Mouse (Mus musculus): Measurements from ENCODE around the gene Ajap1.

DNA sequence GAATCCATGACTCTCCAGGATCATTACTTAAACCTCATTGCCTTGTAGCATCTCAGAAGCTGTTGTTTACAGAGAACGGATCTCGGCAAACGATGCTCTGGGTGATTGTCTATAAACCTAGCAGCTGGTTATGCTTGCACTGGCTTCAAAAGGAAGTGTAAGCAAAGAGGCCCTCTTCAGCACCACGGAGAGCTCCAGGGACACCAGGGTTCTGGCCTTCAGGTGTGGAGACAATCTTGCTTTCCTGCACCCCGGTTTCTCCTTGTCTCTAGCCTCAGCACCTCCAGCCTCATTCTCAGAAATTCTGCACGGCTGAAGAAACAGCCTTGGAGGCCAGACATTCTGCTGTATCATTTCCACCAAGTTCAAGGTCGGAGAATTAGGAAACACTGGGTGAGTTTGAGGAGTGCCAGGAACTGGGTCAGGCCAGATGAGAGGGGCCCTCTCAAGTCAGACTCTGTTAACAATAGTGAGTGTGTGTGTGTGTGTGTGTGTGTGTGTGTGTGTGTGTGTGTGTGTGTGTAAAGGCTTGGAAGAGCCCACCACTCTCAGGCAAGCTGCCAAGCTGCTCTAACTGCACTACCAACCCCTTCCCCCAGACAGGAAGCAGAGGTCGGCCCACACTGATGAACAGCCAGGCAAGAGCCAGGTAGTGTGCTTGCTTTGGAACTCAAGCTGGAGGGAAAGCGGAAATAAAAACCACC lies 124.9 kb downstream of the Ajap1 start:
- TF ChIP-seq POLR2A (IDR thresholded peaks at IDR 0.05; ENCODE audit: extremely low read depth, insufficient read depth, low read length) (no peak), CTCF (IDR thresholded peaks at IDR 0.05; ENCODE audit: low read depth, low read length) (no peak)
